Mouse (Mus musculus): ENCODE data around the gene Pinlyp.

- no peak for TF ChIP-seq CTCF (IDR thresholded peaks at IDR 0.05; ENCODE audit: extremely low read depth, insufficient read length, insufficient replicate concordance, low read depth, low read length)
- no peak for TF ChIP-seq POLR2A (IDR thresholded peaks at IDR 0.05; ENCODE audit: low read depth, low read length)
Measured at GRCm38 (mm10) chr7:24506476-24506837, 39.5 kb downstream of the Pinlyp start.
